Mouse (Mus musculus) limb, embryonic 10.5 days (tissue): ENCODE results near the gene Nr5a2. TPM values are rescaled to one million over a fixed set of nuclear protein-coding genes. Genes with fewer than 3 reads are reported as not detected.

Experiments
- DNase-seq: peaks from one replicate; pipeline ENCODE4 v3.0.0-alpha.2; 2017; ENCODE audit warnings: low spot score
- H3K27ac ChIP-seq: fragments of 300-500 bp; sonication (generic); 2 replicates; pipeline ENCODE4 v1.5.1; 2016; ENCODE audit warnings: mild to moderate bottlenecking
- H3K27me3 ChIP-seq: fragments of 300-500 bp; sonication (generic); 2 replicates; pipeline ENCODE4 v1.6.1; 2016; ENCODE audit warnings: low read depth, mild to moderate bottlenecking; ENCODE audit not compliant: poor library complexity, severe bottlenecking
- H3K36me3 ChIP-seq: fragments of 300-500 bp; sonication (generic); 2 replicates; pipeline ENCODE4 v1.6.1; 2016; ENCODE audit warnings: mild to moderate bottlenecking, moderate library complexity
- H3K4me1 ChIP-seq: fragments of 300-500 bp; sonication (generic); 2 replicates; pipeline ENCODE4 v1.6.1; 2016
- H3K4me3 ChIP-seq: fragments of 300-500 bp; sonication (generic); 2 replicates; pipeline ENCODE4 v1.5.1; 2016; ENCODE audit warnings: mild to moderate bottlenecking, moderate library complexity
- H3K9me3 ChIP-seq: fragments of 300-500 bp; sonication (generic); replicated peaks from 2 replicates; pipeline ENCODE4 v1.6.1; 2016; ENCODE audit warnings: mild to moderate bottlenecking
- WGBS: fragments of 180-500 bp; shearing (Covaris S2); methylation state at CpG from one replicate; pipeline ENCODE4 v1.1.7; 2016; 5-methylcytosine and 5-hydroxymethylcytosine counted together
- polyA plus RNA-seq: library from polyadenylated mRNA; unstranded; fragments of >200 nt; fragmentation: Nextera tagmentation; extraction: Ambion mirVana; gene quantifications from 2 replicates; pipeline ENCODE4 v1.2.1, GENCODE M21; 2016

Nr5a2 gene
- 0.30 and 0.40 TPM in 2 replicates for polyA plus RNA-seq

DNA sequence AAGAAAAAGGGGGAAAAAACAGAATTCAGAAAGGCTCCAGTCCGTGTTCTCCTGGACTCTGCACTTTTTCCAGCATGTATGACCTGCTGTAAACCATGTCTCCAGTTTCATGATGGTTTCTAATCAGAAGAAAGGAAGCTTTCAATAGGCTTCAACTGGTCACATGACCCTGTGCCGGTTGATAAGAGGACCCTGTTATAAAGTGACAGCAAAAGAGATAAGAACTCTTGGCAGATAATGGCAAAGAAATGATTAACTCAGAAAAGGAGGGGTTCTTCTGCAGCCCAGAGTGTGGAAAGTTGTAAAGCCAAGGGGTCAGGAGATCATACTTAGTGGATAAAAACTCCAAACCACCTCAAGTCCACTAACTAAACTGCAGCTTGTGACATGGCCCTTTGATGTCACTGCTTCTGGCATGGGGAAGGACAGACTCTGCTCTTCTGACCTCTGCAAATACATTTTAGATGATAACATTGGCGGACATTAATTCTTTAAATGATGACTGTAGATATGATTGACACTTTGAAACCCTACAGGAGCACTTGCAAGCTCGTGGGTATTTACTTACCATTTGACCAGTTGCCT lies at the start of gene Nr5a2:
Gene Nr5a2 (minus strand): TSS at position 21 of the 585 bp plus-strand sequence.
- H3K4me1 ChIP-seq = peaks cover 17% of the 10 kb centered on the region
- no peaks in the 10 kb centered on the region for H3K9me3 ChIP-seq
- no peak within 1 kb of the TSS for H3K27ac ChIP-seq
- H3K27me3 ChIP-seq = peaks cover 44% of the 10 kb centered on the region
- no peaks in the 10 kb centered on the region for H3K36me3 ChIP-seq
- WGBS = 59% methylated on average over 4 of the region's 4 CpGs
- DNase-seq = no peak
- no peak within 1 kb of the TSS for H3K4me3 ChIP-seq

GRCm38 (mm10) chr1:137008726-137009239 lies 48.5 kb upstream of the Nr5a2 start:
- 59% methylated on average over 6 of the region's 6 CpGs for WGBS
- Histone ChIP-seq H3K27me3 (0 out of 2 replicates have a peak, but pooled peaks cover 5% of the 10 kb centered on the region), H3K27ac (no peak overlapping the region), H3K4me3 (no peak overlapping the region), H3K36me3 (no peaks in the 10 kb centered on the region), H3K9me3 (no peaks in the 10 kb centered on the region), H3K4me1 (0 out of 2 replicates have a peak, but pooled peaks cover 12% of the 10 kb centered on the region)
- DNase-seq = no peak

DNA sequence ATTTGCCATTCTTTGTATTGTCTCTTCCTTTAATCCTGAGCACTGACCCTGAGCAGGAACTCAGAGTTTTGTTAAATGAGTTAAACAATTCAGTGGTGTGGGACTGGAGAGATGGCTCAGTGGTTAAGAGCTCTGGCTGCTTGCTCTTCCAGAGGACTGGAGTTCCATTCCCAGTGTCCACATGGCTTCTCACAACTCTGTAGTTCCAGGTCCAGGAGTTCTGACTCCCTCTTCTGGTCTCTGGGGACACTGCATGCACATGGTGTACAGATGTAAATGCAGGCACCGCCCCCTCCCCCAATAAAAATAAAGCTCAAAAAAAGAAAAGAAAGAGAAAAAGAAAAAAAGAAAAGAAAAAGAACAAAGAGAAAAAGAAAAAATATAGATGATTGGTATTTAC lies 43.6 kb upstream of the Nr5a2 start:
- no peaks in the 10 kb centered on the region for H3K27me3 ChIP-seq
- 100% methylated on average over 1 of the region's 1 CpGs for WGBS
- H3K4me3 ChIP-seq = no peak overlapping the region
- H3K36me3 ChIP-seq = no peaks in the 10 kb centered on the region
- DNase-seq = no peak
- no peak overlapping the region for H3K27ac ChIP-seq
- H3K9me3 ChIP-seq = no peaks in the 10 kb centered on the region
- H3K4me1 ChIP-seq = 0 out of 2 replicates have a peak, but pooled peaks cover 6% of the 10 kb centered on the region

DNA sequence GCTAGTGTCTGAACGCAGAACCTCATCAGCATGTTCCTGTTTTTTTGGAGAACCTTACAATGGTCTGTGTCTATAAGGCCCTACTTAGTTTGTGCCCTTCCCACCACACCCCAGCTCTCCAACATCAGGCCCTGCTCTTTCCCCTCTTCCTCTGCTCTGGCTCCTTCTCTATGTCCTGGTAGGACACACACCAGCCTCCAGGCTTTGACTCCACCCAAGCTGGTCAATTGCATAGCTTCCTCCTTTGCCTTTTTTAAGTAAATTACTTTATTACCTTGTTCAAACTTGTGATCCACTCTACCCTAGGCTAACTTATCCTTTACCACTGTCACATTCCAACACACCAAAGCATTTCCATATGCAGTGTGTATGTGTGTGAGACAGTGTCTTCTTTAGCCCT lies 42.9 kb upstream of the Nr5a2 start:
- Histone ChIP-seq H3K27me3 (no peaks in the 10 kb centered on the region), H3K4me3 (no peak overlapping the region), H3K36me3 (no peaks in the 10 kb centered on the region), H3K27ac (no peak overlapping the region), H3K9me3 (no peaks in the 10 kb centered on the region), H3K4me1 (0 out of 2 replicates have a peak, but pooled peaks cover 3% of the 10 kb centered on the region)
- WGBS = 97% methylated on average over 1 of the region's 1 CpGs
- no peak for DNase-seq

GRCm38 (mm10) chr1:136991762-136992352 lies 31.6 kb upstream of the Nr5a2 start:
- Histone ChIP-seq H3K36me3 (no peaks in the 10 kb centered on the region), H3K9me3 (no peaks in the 10 kb centered on the region), H3K27me3 (no peaks in the 10 kb centered on the region), H3K4me1 (no peaks in the 10 kb centered on the region), H3K27ac (no peak overlapping the region), H3K4me3 (no peak overlapping the region)
- 56% methylated on average over 8 of the region's 8 CpGs for WGBS
- no peak for DNase-seq

GRCm38 (mm10) chr1:136980253-136980893 lies 20.1 kb upstream of the Nr5a2 start:
- Histone ChIP-seq H3K27ac (no peak overlapping the region), H3K36me3 (no peaks in the 10 kb centered on the region), H3K9me3 (no peaks in the 10 kb centered on the region), H3K4me3 (no peak overlapping the region), H3K4me1 (no peaks in the 10 kb centered on the region), H3K27me3 (no peaks in the 10 kb centered on the region)
- 90% methylated on average over 5 of the region's 5 CpGs for WGBS
- DNase-seq = no peak

DNA sequence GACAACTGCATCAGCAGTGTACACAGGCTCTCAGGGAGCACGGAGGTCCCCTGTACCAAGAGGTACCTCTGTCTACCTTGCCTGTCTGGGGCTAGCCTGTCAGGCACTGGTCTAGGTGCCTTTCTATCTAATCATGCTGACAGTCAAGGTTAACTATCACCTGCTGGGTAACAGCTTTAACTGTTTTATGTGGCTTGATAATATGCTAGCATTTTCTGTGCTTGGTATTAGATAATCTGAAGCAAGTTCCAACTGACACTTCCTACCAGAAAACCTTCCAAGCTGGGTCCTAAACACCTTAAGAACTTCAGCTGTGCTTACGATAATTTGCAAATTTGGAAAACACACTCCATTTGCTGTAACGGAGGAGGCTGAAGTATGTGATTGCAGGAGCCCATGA lies 17.6 kb upstream of the Nr5a2 start:
- Histone ChIP-seq H3K36me3 (no peaks in the 10 kb centered on the region), H3K9me3 (no peaks in the 10 kb centered on the region), H3K4me3 (no peak overlapping the region), H3K27me3 (no peaks in the 10 kb centered on the region), H3K4me1 (no peaks in the 10 kb centered on the region), H3K27ac (no peak overlapping the region)
- no peak for DNase-seq
- 87% methylated on average over 3 of the region's 3 CpGs for WGBS

- Histone ChIP-seq H3K4me3 (no peak overlapping the region), H3K27me3 (no peaks in the 10 kb centered on the region), H3K4me1 (no peaks in the 10 kb centered on the region), H3K27ac (no peak overlapping the region), H3K36me3 (no peaks in the 10 kb centered on the region), H3K9me3 (no peaks in the 10 kb centered on the region)
- WGBS = 73% methylated on average over 3 of the region's 3 CpGs
- no peak for DNase-seq
These were observed 13.8 kb upstream of the Nr5a2 start for GRCm38 (mm10) chr1:136974040-136974439.

- H3K27ac ChIP-seq = no peak overlapping the region
- no peaks in the 10 kb centered on the region for H3K27me3 ChIP-seq
- no peak for DNase-seq
- no peak overlapping the region for H3K4me3 ChIP-seq
- WGBS = 87% methylated on average over 5 of the region's 5 CpGs
- H3K4me1 ChIP-seq = no peaks in the 10 kb centered on the region
- H3K36me3 ChIP-seq = no peaks in the 10 kb centered on the region
- no peaks in the 10 kb centered on the region for H3K9me3 ChIP-seq
These were observed 12.8 kb upstream of the Nr5a2 start for GRCm38 (mm10) chr1:136973016-136973415.

DNA sequence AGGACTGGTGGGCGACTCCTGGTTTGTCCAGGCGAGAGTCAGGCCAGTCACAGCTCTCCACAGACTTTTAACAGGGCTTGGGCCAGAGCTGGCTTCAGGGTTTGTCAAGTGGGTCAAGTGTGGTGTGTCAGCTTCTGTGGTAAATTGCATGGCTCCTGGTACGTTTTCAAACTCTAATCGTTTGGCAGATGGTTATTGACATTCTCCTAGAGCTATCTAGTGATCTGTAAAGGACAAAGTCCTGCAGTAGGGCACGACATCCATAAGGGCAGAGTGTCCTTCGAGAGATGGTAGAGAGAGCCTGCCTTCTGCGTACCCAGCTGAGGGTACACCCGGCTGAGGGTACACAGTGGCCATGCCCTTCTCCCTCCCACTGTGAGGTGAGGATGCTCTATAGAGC lies 10.7 kb upstream of the Nr5a2 start:
- DNase-seq = no peak
- no peak overlapping the region for H3K27ac ChIP-seq
- 85% methylated on average over 8 of the region's 8 CpGs for WGBS
- H3K27me3 ChIP-seq = no peaks in the 10 kb centered on the region
- H3K4me3 ChIP-seq = no peak overlapping the region
- H3K4me1 ChIP-seq = no peaks in the 10 kb centered on the region
- no peaks in the 10 kb centered on the region for H3K9me3 ChIP-seq
- no peaks in the 10 kb centered on the region for H3K36me3 ChIP-seq

- 88% methylated on average over 12 of the region's 12 CpGs for WGBS
These were observed 6.6 kb upstream of the Nr5a2 start for GRCm38 (mm10) chr1:136966728-136967386.

DNA sequence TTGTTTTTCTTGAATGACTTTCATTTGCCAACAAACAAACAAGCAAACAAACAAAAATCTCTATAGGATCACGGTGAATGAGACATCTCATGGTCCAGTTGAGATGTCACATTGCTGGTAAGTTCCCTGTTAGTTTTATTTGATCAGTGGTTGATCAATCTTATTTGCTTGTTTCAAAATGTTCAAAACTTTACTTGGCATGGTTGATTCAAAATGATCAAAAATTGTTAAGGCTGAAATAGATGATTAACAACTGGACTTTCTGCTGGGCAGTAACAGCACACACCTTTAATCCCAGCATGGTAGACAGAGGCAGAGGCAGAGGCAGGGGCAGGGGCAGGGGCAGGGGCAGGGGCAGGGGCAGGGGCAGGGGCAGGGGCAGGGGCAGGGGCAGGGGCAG lies 757 bp downstream of the Nr5a2 start:
- H3K4me3 ChIP-seq = no peak overlapping the region
- H3K9me3 ChIP-seq = no peaks in the 10 kb centered on the region
- peaks cover 22% of the 10 kb centered on the region for H3K4me1 ChIP-seq
- DNase-seq = no peak
- no peaks in the 10 kb centered on the region for H3K36me3 ChIP-seq
- no peak overlapping the region for H3K27ac ChIP-seq
- H3K27me3 ChIP-seq = peaks cover 54% of the 10 kb centered on the region
- 73% methylated on average over 1 of the region's 1 CpGs for WGBS

More at GRCm38 (mm10) chr1:136966728-136967386, 6.6 kb upstream of the Nr5a2 start:
- H3K27ac ChIP-seq = no peak overlapping the region
- no peak overlapping the region for H3K4me3 ChIP-seq
- DNase-seq = no peak
- no peaks in the 10 kb centered on the region for H3K36me3 ChIP-seq
- no peaks in the 10 kb centered on the region for H3K9me3 ChIP-seq
- no peaks in the 10 kb centered on the region for H3K4me1 ChIP-seq
- H3K27me3 ChIP-seq = no peaks in the 10 kb centered on the region

DNA sequence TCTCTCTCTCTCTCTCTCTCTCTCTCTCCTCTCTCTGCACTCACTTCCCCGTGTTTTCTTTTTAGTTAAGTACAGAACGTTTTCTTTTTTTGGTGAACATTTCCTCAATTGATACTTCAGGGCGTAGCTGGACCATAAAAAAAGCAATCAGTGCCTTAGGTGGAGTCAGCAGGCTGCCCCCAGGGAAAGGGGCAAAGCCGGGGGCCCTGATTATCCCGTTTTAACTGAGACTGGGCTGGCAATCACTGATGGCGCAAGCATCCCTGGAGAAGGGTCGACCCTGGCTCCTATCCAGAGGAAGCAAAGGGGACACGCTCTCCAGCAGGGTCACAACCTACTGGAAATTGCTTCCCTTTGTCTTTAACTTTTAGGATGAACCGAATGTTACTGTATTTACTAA lies 1.6 kb downstream of the Nr5a2 start:
- H3K4me3 ChIP-seq = peak overlapping the region; percentile 30
- WGBS = 4% methylated on average over 9 of the region's 9 CpGs
- H3K36me3 ChIP-seq = no peaks in the 10 kb centered on the region

More for the DNA sequence above, 1.6 kb downstream of the Nr5a2 start:
- no peak for DNase-seq
- Histone ChIP-seq H3K4me1 (peaks cover 29% of the 10 kb centered on the region), H3K27ac (no peak overlapping the region), H3K9me3 (no peaks in the 10 kb centered on the region), H3K27me3 (peaks cover 63% of the 10 kb centered on the region)
